Mouse (Mus musculus) kidney, adult 2 months (tissue): ENCODE measurements around the gene Mtfr1l. TPM values are rescaled to one million over a fixed set of nuclear protein-coding genes. Genes with fewer than 3 reads are reported as not detected.

Source experiments
- DNase-seq: peaks from one replicate; pipeline ENCODE4 v3.0.0; 2021
- H3K27ac ChIP-seq: fragments of 200-500 bp; 2 replicates; pipeline ENCODE4 v1.5.1; 2012; ENCODE audit warnings: low read depth, low read length, control low read depth, inconsistent platforms; ENCODE audit not compliant: insufficient read depth
- H3K27me3 ChIP-seq: fragments of 200-500 bp; replicated peaks from 2 replicates; pipeline ENCODE4 v1.6.1; 2012; ENCODE audit warnings: mild to moderate bottlenecking, moderate library complexity, low read length, inconsistent platforms; ENCODE audit not compliant: control insufficient read depth, insufficient read depth
- H3K36me3 ChIP-seq: fragments of 200-500 bp; 2 replicates; pipeline ENCODE4 v1.6.1; 2012; ENCODE audit warnings: mild to moderate bottlenecking, moderate library complexity, low read length, inconsistent platforms; ENCODE audit not compliant: control insufficient read depth, insufficient read depth
- H3K4me1 ChIP-seq: fragments of 200-500 bp; 2 replicates; pipeline ENCODE4 v1.6.1; 2011; ENCODE audit warnings: low read length; ENCODE audit not compliant: control insufficient read depth, insufficient read depth
- H3K4me3 ChIP-seq: fragments of 200-500 bp; 2 replicates; pipeline ENCODE4 v1.5.1; 2011; ENCODE audit warnings: mild to moderate bottlenecking, low read depth, low read length, control low read depth; ENCODE audit not compliant: insufficient read depth
- CTCF ChIP-seq: fragments of 200-500 bp; conservative IDR thresholded peaks from 2 replicates; pipeline ENCODE4 v1.5.1; 2011; ENCODE audit warnings: low read depth, mild to moderate bottlenecking, control low read depth, low read length, moderate library complexity, mixed read lengths; ENCODE audit not compliant: insufficient read depth, insufficient read length
- POLR2A ChIP-seq: fragments of 200-500 bp; IDR thresholded peaks from one replicate; pipeline ENCODE4 v1.6.1; 2011; ENCODE audit warnings: low read depth, low read length, control low read depth
- WGBS: fragments of 180-500 bp; shearing (Covaris S2); methylation state at CpG from one replicate; pipeline ENCODE4 v1.1.7; 2018; 5-methylcytosine and 5-hydroxymethylcytosine counted together
- polyA plus RNA-seq: library from polyadenylated mRNA; depleted of rRNA; stranded (reverse); fragments of >200 nt; gene quantifications from 2 replicates; pipeline ENCODE4 v1.2.3, GENCODE M21; 2012; rRNA removed

The Mtfr1l gene
- 133 and 149 TPM in 2 replicates for polyA plus RNA-seq

DNA sequence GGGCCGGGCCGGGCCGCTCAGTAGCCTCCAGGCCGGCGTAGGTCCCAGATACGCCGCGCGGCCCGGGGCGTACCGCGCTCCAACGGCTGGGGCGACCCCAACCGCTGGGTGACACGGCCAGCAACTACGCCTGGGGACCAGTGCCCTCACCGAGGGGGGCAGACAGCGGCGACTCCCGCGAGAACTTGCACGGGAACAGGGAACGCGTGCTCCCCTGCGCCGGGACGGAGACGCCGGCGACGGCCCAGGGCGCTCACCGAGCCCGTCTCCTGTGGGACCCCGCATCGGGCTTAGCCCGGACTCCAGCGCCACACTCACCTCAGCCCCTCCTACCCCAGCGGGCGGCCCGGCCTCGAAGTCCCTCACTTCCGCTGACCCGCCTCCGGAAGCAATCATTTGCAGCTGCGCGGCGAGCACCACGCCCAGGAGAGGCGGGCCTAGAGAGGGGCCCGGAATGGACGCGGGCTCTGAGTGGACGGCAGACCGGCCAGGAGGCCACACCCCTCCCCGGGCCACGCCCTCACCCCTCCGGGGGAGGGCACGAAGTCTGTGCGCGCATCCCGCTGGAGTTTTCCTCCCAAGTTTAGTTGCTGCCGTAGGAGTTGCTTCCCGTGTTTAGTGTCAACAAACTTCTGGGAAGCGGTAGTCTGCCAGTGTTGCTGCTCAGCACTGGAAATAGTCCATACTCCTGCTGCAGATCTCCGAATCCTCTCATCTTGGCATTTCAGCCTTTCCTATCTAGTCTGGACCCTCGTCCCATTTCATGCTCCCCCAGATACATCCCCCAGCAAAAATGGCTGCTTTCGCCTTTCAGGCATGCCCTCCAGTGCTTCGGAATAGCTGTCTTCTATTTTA lies at the start of gene Mtfr1l:
Gene Mtfr1l, minus strand, starts transcription at position 456 of the 855 bp plus-strand sequence.
- Histone ChIP-seq H3K27ac (peak within 1 kb of the TSS; percentile 87), H3K4me3 (peak within 1 kb of the TSS; percentile 94), H3K4me1 (peaks cover 5% of the 10 kb centered on the region; the same call in 1 of the 2 replicates), H3K27me3 (no peaks in the 10 kb centered on the region), H3K36me3 (no peaks in the 10 kb centered on the region)
- peak; percentile 99 for DNase-seq
- WGBS = 1% methylated on average over 71 of the region's 71 CpGs
- TF ChIP-seq CTCF = no peak
- no peak for TF ChIP-seq POLR2A

DNA sequence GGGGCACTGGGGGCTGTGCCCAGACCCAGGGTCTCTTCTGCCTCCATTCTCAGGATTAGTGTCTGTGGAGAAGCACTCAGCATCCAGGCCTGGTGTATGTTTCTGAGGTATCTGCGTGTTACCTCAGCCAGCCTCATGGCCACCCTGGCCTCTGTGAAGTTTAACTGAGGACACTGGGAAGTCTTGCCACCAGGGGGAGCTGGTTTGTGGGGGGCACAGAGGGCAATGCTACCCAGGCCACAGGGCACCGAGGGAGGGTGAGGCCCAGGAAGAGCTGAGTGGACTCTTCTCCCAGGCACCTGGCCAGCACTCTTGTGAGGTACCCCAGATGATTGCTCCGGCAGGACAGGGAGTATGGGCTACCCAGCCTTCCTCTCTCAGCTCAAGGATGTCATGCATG lies 48.3 kb upstream of the Mtfr1l start:
- Histone ChIP-seq H3K4me1 (peaks cover 3% of the 10 kb centered on the region; the same call in 1 of the 2 replicates), H3K27me3 (no peaks in the 10 kb centered on the region), H3K36me3 (no peaks in the 10 kb centered on the region), H3K4me3 (no peak overlapping the region), H3K27ac (no peak overlapping the region)
- WGBS = 53% methylated on average over 3 of the region's 3 CpGs
- no peak for DNase-seq
- peak; percentile 57 for TF ChIP-seq CTCF
- no peak for TF ChIP-seq POLR2A

DNA sequence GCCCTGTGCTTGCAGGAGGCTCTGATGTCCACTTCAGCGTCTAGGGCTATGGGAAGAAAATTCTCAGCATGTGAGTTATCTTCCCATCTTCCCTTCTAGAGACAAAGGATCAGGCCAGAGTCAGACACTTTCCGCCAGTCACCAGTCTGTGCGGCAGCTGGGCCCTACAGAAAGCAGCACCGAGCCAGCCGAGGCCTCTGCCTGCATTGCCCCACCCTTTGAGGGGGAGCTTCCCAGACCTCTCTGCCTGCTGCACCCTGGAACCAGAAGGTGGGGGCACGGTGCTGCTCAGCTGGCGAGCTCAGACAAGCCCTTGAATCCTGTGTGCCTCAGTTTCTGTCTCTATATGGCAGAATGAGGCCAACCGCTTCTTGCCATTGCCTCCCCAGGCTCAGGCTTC lies 46.2 kb upstream of the Mtfr1l start:
- DNase-seq = no peak
- no peak overlapping the region for H3K27ac ChIP-seq
- no peaks in the 10 kb centered on the region for H3K27me3 ChIP-seq
- no peaks in the 10 kb centered on the region for H3K36me3 ChIP-seq
- peaks cover 3% of the 10 kb centered on the region; the same call in 1 of the 2 replicates for H3K4me1 ChIP-seq
- TF ChIP-seq POLR2A (no peak), CTCF (no peak)
- WGBS = 82% methylated on average over 8 of the region's 8 CpGs
- H3K4me3 ChIP-seq = no peak overlapping the region

DNA sequence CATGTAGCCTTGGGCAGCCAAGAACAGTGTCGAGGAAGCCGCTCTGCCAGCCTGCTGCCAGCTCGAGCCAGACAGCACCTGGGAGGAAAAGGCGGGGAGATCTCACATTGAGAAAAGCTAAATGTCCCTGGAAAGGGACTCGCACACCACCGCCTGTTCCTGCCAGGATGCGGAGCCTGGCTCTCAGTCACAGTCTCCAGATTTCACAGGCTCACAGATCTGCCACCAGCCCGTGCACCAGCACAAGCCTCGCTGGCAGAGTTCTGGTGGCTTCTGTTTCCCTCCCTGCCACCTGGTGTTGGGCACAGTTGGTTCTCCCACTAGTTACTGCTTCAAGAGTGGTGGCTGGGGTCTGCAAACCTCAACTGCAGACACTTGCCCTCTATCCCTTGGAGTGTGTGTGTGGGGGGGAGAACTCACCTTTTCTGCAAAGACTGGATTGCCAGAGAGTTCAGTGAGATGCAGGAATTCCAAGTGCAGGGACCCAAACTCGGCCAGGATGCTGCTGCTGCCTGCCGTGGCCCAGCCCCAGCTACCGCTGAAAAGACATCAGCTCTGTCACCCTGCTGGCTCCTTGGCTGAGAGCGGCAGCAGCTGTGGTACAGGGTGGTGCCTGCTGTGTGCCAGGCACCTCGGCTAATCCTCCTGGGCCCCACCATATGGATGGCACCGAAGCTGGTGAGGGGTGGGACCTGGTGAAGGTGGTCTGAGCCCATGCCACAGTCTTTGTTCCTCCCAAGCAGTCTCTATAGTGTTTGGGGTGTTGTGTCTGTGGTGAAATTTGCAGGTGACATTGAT lies 45.4 kb upstream of the Mtfr1l start:
- 82% methylated on average over 15 of the region's 15 CpGs for WGBS
- H3K4me3 ChIP-seq = no peak overlapping the region

DNA sequence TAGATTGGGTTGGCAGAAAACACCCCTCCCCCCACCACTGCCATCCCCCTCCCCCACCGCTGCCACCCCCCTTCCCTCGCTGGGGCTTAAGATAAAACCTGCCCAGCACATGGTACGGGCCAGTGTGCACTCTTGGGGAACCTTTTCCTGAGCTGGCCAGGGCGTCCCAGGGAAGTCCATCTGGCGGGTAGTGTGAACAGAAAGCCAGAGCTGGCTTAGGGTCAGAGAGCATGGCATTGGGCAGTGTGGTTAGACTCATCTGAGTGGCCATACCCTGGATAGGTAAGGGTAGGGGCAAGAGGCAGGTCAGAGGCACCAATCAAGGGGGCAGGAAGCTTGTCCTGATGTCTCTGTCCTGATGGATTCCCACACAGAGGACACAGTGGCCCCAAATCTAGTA lies 44.4 kb upstream of the Mtfr1l start:
- no peaks in the 10 kb centered on the region for H3K36me3 ChIP-seq
- DNase-seq = no peak
- H3K4me1 ChIP-seq = peaks cover 3% of the 10 kb centered on the region; the same call in 1 of the 2 replicates
- WGBS = 16% methylated on average over 5 of the region's 5 CpGs
- TF ChIP-seq CTCF (no peak), POLR2A (no peak)
- H3K27me3 ChIP-seq = no peaks in the 10 kb centered on the region
- no peak overlapping the region for H3K27ac ChIP-seq
- no peak overlapping the region for H3K4me3 ChIP-seq

More for the DNA sequence above, 45.4 kb upstream of the Mtfr1l start:
- TF ChIP-seq CTCF (no peak), POLR2A (no peak)
- Histone ChIP-seq H3K27ac (no peak overlapping the region), H3K4me1 (peaks cover 3% of the 10 kb centered on the region; the same call in 1 of the 2 replicates), H3K36me3 (no peaks in the 10 kb centered on the region), H3K27me3 (no peaks in the 10 kb centered on the region)
- DNase-seq = no peak

DNA sequence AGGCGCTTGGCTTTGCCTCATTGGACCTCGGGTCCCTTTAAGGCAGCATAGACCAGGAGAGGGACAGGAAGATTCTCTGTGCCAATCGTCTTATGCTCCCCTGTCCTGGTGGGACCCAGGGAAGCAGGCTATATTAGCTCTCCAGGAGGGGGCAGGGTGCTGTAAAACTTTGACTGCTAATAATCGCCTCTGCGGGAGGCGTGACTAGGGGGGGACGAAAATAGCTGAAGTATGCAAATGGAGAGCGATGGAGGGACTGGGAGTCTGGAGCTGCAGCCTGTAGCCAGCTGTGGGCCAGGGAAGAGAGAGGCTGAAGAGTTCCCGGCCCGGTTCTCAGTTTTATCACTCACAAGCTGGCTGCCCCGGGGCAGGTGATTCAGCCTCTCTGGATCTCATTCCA lies 44.0 kb upstream of the Mtfr1l start:
- WGBS = 15% methylated on average over 11 of the region's 11 CpGs
- peaks cover 3% of the 10 kb centered on the region; the same call in 1 of the 2 replicates for H3K4me1 ChIP-seq
- no peak overlapping the region for H3K27ac ChIP-seq
- peak; percentile 25 for DNase-seq
- H3K27me3 ChIP-seq = no peaks in the 10 kb centered on the region
- TF ChIP-seq CTCF = 0 out of 2 replicates have a peak, but pooled peaks have one; percentile 28
- TF ChIP-seq POLR2A = no peak
- H3K36me3 ChIP-seq = no peaks in the 10 kb centered on the region
- no peak overlapping the region for H3K4me3 ChIP-seq
